Mouse (Mus musculus) embryonic facial prominence, embryonic 14.5 days (tissue): ENCODE data around the gene Selenbp1. TPM values are rescaled to one million over a fixed set of nuclear protein-coding genes. Genes with fewer than 3 reads are reported as not detected.

ENCODE experiments used
- ATAC-seq: fragments of 200-750 bp; cut with Nextera tagmentation; 2 replicates; pipeline ENCODE4 v1.8.0; 2017; ENCODE audit warnings: low read depth, moderate number of reproducible peaks, moderate TSS enrichment
- DNase-seq: peaks from one replicate; pipeline ENCODE4 v3.0.0-alpha.2; 2015; ENCODE audit warnings: low spot score
- H3K27ac ChIP-seq: fragments of 300-500 bp; sonication (generic); replicated peaks from 2 replicates; pipeline ENCODE4 v1.5.1; 2014; ENCODE audit warnings: low read depth, mild to moderate bottlenecking, low read length, moderate library complexity
- H3K27me3 ChIP-seq: fragments of 300-500 bp; sonication (generic); replicated peaks from 2 replicates; pipeline ENCODE4 v1.6.1; 2014; ENCODE audit warnings: low read length; ENCODE audit not compliant: control insufficient read depth, insufficient read depth
- H3K36me3 ChIP-seq: fragments of 300-500 bp; sonication (generic); 2 replicates; pipeline ENCODE4 v1.6.1; 2014; ENCODE audit warnings: low read length, mixed read lengths; ENCODE audit not compliant: control insufficient read depth, insufficient read depth
- H3K4me1 ChIP-seq: fragments of 300-500 bp; sonication (generic); 2 replicates; pipeline ENCODE4 v1.6.1; 2014; ENCODE audit warnings: antibody characterized with exemption, low read length; ENCODE audit not compliant: control insufficient read depth, insufficient read depth
- H3K4me2 ChIP-seq: fragments of 300-500 bp; sonication (generic); 2 replicates; pipeline ENCODE4 v1.6.1; 2014; ENCODE audit warnings: low read depth, mild to moderate bottlenecking, low read length, moderate library complexity, mixed read lengths
- H3K4me3 ChIP-seq: fragments of 300-500 bp; sonication (generic); 2 replicates; pipeline ENCODE4 v1.5.1; 2014; ENCODE audit warnings: low read depth, mild to moderate bottlenecking, low read length
- H3K9ac ChIP-seq: fragments of 300-500 bp; sonication (generic); 2 replicates; pipeline ENCODE4 v1.6.1; 2014; ENCODE audit warnings: low read depth, mild to moderate bottlenecking, low read length, moderate library complexity, mixed read lengths
- H3K9me3 ChIP-seq: fragments of 300-500 bp; sonication (generic); 2 replicates; pipeline ENCODE4 v1.6.1; 2016; ENCODE audit warnings: low read length; ENCODE audit not compliant: control insufficient read depth
- WGBS: fragments of 180-500 bp; shearing (Covaris S2); extraction: QIAGEN DNeasy Blood & Tissue Kit; methylation state at CpG from one replicate; pipeline ENCODE4 v1.1.7; 2014; 5-methylcytosine and 5-hydroxymethylcytosine counted together
- polyA plus RNA-seq: library from polyadenylated mRNA; unstranded; fragments of >200 nt; fragmentation: Nextera tagmentation; extraction: Ambion mirVana; gene quantifications from 2 replicates; pipeline ENCODE4 v1.2.1, GENCODE M21; 2014

Gene Selenbp1
- polyA plus RNA-seq, 1 experiment from 2014 or later = 41.0 TPM

- Histone ChIP-seq H3K27me3 (no peaks in the 10 kb centered on the region), H3K4me2 (peak within 1 kb of the TSS; percentile 84), H3K9me3 (no peaks in the 10 kb centered on the region), H3K4me3 (peak within 1 kb of the TSS; percentile 94), H3K27ac (peak within 1 kb of the TSS; percentile 92), H3K4me1 (peaks cover 14% of the 10 kb centered on the region), H3K36me3 (peaks cover 23% of the 10 kb centered on the region; the same call in 1 of the 2 replicates), H3K9ac (peak within 1 kb of the TSS; percentile 93)
- peak; percentile 96 for ATAC-seq
- DNase-seq = peak; percentile 97
- WGBS = 2% methylated on average over 53 of the region's 57 CpGs
Measured at GRCm38 (mm10) chr3:94974528-94975422, 41.9 kb downstream of the Selenbp1 start, which contains the start of gene Pi4kb. Gene Pi4kb, plus strand, starts transcription at chr3:94974731.

GRCm38 (mm10) chr3:94984312-94984711 lies 51.5 kb downstream of the Selenbp1 start:
- Histone ChIP-seq H3K4me2 (no peak overlapping the region), H3K27me3 (no peaks in the 10 kb centered on the region), H3K9ac (no peak overlapping the region), H3K27ac (no peak overlapping the region), H3K4me3 (no peak overlapping the region), H3K36me3 (peaks cover 48% of the 10 kb centered on the region), H3K4me1 (peaks cover 13% of the 10 kb centered on the region), H3K9me3 (no peaks in the 10 kb centered on the region)
- WGBS = 91% methylated on average over 11 of the region's 11 CpGs
- ATAC-seq (no peak), DNase-seq (no peak)

- no peak for ATAC-seq
- Histone ChIP-seq H3K27ac (no peak overlapping the region), H3K4me2 (no peak overlapping the region), H3K4me1 (peaks cover 21% of the 10 kb centered on the region), H3K36me3 (peaks cover 47% of the 10 kb centered on the region), H3K9ac (no peak overlapping the region), H3K9me3 (no peaks in the 10 kb centered on the region), H3K4me3 (no peak overlapping the region), H3K27me3 (no peaks in the 10 kb centered on the region)
- DNase-seq = no peak
- WGBS = 94% methylated on average over 2 of the region's 2 CpGs
Measured at GRCm38 (mm10) chr3:94985513-94985912, 52.7 kb downstream of the Selenbp1 start.

- peaks cover 47% of the 10 kb centered on the region for H3K36me3 ChIP-seq
- DNase-seq (peak; percentile 39), ATAC-seq (no peak)
Measured at GRCm38 (mm10) chr3:94987578-94987977, 54.7 kb downstream of the Selenbp1 start.

GRCm38 (mm10) chr3:94989159-94989761 lies 56.4 kb downstream of the Selenbp1 start:
- H3K9me3 ChIP-seq = no peaks in the 10 kb centered on the region
- no peak overlapping the region for H3K4me3 ChIP-seq
- no peak overlapping the region for H3K9ac ChIP-seq
- H3K36me3 ChIP-seq = peaks cover 52% of the 10 kb centered on the region
- H3K27ac ChIP-seq = peak overlapping the region; percentile 73
- H3K27me3 ChIP-seq = no peaks in the 10 kb centered on the region
- peaks cover 21% of the 10 kb centered on the region for H3K4me1 ChIP-seq
- H3K4me2 ChIP-seq = peak overlapping the region; percentile 28; the same call in 1 of the 2 replicates
- DNase-seq = peak; percentile 94
- ATAC-seq = peak; percentile 89
- WGBS = 12% methylated on average over 9 of the region's 9 CpGs

More at GRCm38 (mm10) chr3:94987578-94987977, 54.7 kb downstream of the Selenbp1 start:
- Histone ChIP-seq H3K4me3 (no peak overlapping the region), H3K4me1 (peaks cover 21% of the 10 kb centered on the region), H3K27me3 (no peaks in the 10 kb centered on the region), H3K9me3 (no peaks in the 10 kb centered on the region), H3K27ac (no peak overlapping the region), H3K4me2 (no peak overlapping the region), H3K9ac (no peak overlapping the region)

Other genes with a start within 250 kb of the Selenbp1 start
- gene Selenbp2, start 239.5 kb upstream of the Selenbp1 start, polyA plus RNA-seq = 0.32 and 0.97 TPM in 2 replicates
- 4.0 and 5.8 TPM in 2 replicates for gene Cgn, start 146.6 kb upstream of the Selenbp1 start, polyA plus RNA-seq
- gene Pogz, start 95.5 kb upstream of the Selenbp1 start, polyA plus RNA-seq = 15.1 and 17.9 TPM in 2 replicates
- 351 and 365 TPM in 2 replicates for gene Psmb4, start 46.1 kb upstream of the Selenbp1 start, polyA plus RNA-seq
- gene Rfx5, start 21.0 kb downstream of the Selenbp1 start, polyA plus RNA-seq = 10.2 and 12.5 TPM in 2 replicates
- 26.5 and 28.2 TPM in 2 replicates for gene Pi4kb, start 41.7 kb downstream of the Selenbp1 start, polyA plus RNA-seq
- 17.3 and 22.0 TPM in 2 replicates for gene Zfp687, start 82.4 kb downstream of the Selenbp1 start, polyA plus RNA-seq
- 234 and 252 TPM in 2 replicates for gene Psmd4, start 109.6 kb downstream of the Selenbp1 start, polyA plus RNA-seq
- 13.7 and 14.9 TPM in 2 replicates for gene Pip5k1a, start 173.9 kb downstream of the Selenbp1 start, polyA plus RNA-seq
- gene Vps72, start 178.0 kb downstream of the Selenbp1 start, polyA plus RNA-seq = 107 and 118 TPM in 2 replicates
- gene Tmod4, start 191.4 kb downstream of the Selenbp1 start, polyA plus RNA-seq = 6.4 and 9.7 TPM in 2 replicates
- gene Scnm1, start 201.0 kb downstream of the Selenbp1 start, polyA plus RNA-seq = 58.3 and 62.2 TPM in 2 replicates
- gene Lysmd1, start 201.0 kb downstream of the Selenbp1 start, polyA plus RNA-seq = 12.0 and 13.2 TPM in 2 replicates
- 5.8 and 6.4 TPM in 2 replicates for gene Tnfaip8l2, start 209.3 kb downstream of the Selenbp1 start, polyA plus RNA-seq
- 14.4 and 16.6 TPM in 2 replicates for gene Sema6c, start 227.4 kb downstream of the Selenbp1 start, polyA plus RNA-seq